Mouse (Mus musculus) forebrain, embryonic 12.5 days (tissue): ENCODE measurements around the gene Olig1. TPM values are rescaled to one million over a fixed set of nuclear protein-coding genes. Genes with fewer than 3 reads are reported as not detected.

Experiments used
- ATAC-seq: fragments of 200-750 bp; cut with Nextera tagmentation; 2 replicates; pipeline ENCODE4 v1.8.0; 2017; ENCODE audit warnings: moderate TSS enrichment; ENCODE audit not compliant: low FRiP score
- H3K27ac ChIP-seq: fragments of 300-500 bp; sonication (generic); 2 replicates; pipeline ENCODE4 v1.5.1; 2016; ENCODE audit warnings: mild to moderate bottlenecking
- H3K27me3 ChIP-seq: fragments of 300-500 bp; sonication (generic); 2 replicates; pipeline ENCODE4 v1.6.1; 2016; ENCODE audit warnings: mild to moderate bottlenecking
- H3K36me3 ChIP-seq: fragments of 300-500 bp; sonication (generic); replicated peaks from 2 replicates; pipeline ENCODE4 v1.6.1; 2016; ENCODE audit warnings: mild to moderate bottlenecking
- H3K4me1 ChIP-seq: fragments of 300-500 bp; sonication (generic); 2 replicates; pipeline ENCODE4 v1.6.1; 2016
- H3K4me2 ChIP-seq: fragments of 300-500 bp; sonication (generic); 2 replicates; pipeline ENCODE4 v1.6.1; 2016; ENCODE audit warnings: mild to moderate bottlenecking, moderate library complexity
- H3K4me3 ChIP-seq: fragments of 300-500 bp; sonication (generic); replicated peaks from 2 replicates; pipeline ENCODE4 v1.5.1; 2016; ENCODE audit warnings: mild to moderate bottlenecking
- H3K9ac ChIP-seq: fragments of 300-500 bp; sonication (generic); 2 replicates; pipeline ENCODE4 v1.6.1; 2016; ENCODE audit warnings: mild to moderate bottlenecking
- H3K9me3 ChIP-seq: fragments of 300-500 bp; sonication (generic); 2 replicates; pipeline ENCODE4 v1.6.1; 2016
- WGBS: fragments of 180-500 bp; shearing (Covaris S2); methylation state at CpG from one replicate; pipeline ENCODE4 v1.1.7; 2016; 5-methylcytosine and 5-hydroxymethylcytosine counted together
- polyA plus RNA-seq: library from polyadenylated mRNA; unstranded; fragments of >200 nt; fragmentation: Nextera tagmentation; extraction: Ambion mirVana; gene quantifications from 2 replicates; pipeline ENCODE4 v1.2.1, GENCODE M21; 2016

Olig1 gene
- polyA plus RNA-seq, 1 experiment from 2014 or later = 9.9 TPM

GRCm38 (mm10) chr16:91260861-91261260 is 8.7 kb upstream of the Olig1 start:
- Histone ChIP-seq H3K4me2 (no peak overlapping the region), H3K4me3 (no peak overlapping the region), H3K9me3 (no peaks in the 10 kb centered on the region), H3K36me3 (no peaks in the 10 kb centered on the region), H3K9ac (no peak overlapping the region), H3K27ac (no peak overlapping the region), H3K27me3 (peaks cover 98% of the 10 kb centered on the region), H3K4me1 (peaks cover 11% of the 10 kb centered on the region)
- WGBS = 94% methylated on average over 3 of the region's 3 CpGs
- no peak for ATAC-seq

- Histone ChIP-seq H3K27me3 (peaks cover 98% of the 10 kb centered on the region), H3K4me3 (no peak overlapping the region), H3K9me3 (no peaks in the 10 kb centered on the region), H3K4me1 (peaks cover 9% of the 10 kb centered on the region), H3K9ac (no peak overlapping the region), H3K27ac (no peak overlapping the region), H3K4me2 (no peak overlapping the region), H3K36me3 (no peaks in the 10 kb centered on the region)
- no peak for ATAC-seq
- WGBS = 24% methylated on average over 12 of the region's 12 CpGs
Observed at GRCm38 (mm10) chr16:91262467-91263220, 6.9 kb upstream of the Olig1 start.

GRCm38 (mm10) chr16:91265972-91266371 is 3.6 kb upstream of the Olig1 start:
- Histone ChIP-seq H3K9me3 (no peaks in the 10 kb centered on the region), H3K36me3 (no peaks in the 10 kb centered on the region), H3K27ac (no peak overlapping the region), H3K4me2 (no peak overlapping the region), H3K27me3 (peaks cover 98% of the 10 kb centered on the region), H3K4me1 (peaks cover 30% of the 10 kb centered on the region), H3K9ac (no peak overlapping the region), H3K4me3 (no peak overlapping the region)
- no peak for ATAC-seq
- WGBS = 83% methylated on average over 6 of the region's 6 CpGs

GRCm38 (mm10) chr16:91268724-91269452 is 684 bp upstream of the Olig1 start:
- WGBS = 7% methylated on average over 13 of the region's 13 CpGs

GRCm38 (mm10) chr16:91270212-91270971 is 820 bp downstream of the Olig1 start:
- Histone ChIP-seq H3K9ac (peak overlapping the region; percentile 51), H3K4me2 (peak overlapping the region; percentile 91), H3K9me3 (no peaks in the 10 kb centered on the region), H3K27ac (no peak overlapping the region), H3K4me3 (peak overlapping the region; percentile 48), H3K27me3 (peaks cover 100% of the 10 kb centered on the region), H3K4me1 (peaks cover 27% of the 10 kb centered on the region), H3K36me3 (no peaks in the 10 kb centered on the region)
- peak; percentile 44; the same call in 1 of the 2 replicates for ATAC-seq
- under 1% methylated on average over 63 of the region's 63 CpGs for WGBS

More at GRCm38 (mm10) chr16:91268724-91269452, 684 bp upstream of the Olig1 start:
- Histone ChIP-seq H3K9ac (no peak overlapping the region), H3K27ac (no peak overlapping the region), H3K27me3 (peaks cover 99% of the 10 kb centered on the region), H3K4me3 (peak overlapping the region; percentile 48), H3K9me3 (no peaks in the 10 kb centered on the region), H3K4me2 (peak overlapping the region; percentile 91), H3K36me3 (no peaks in the 10 kb centered on the region), H3K4me1 (peaks cover 27% of the 10 kb centered on the region)
- ATAC-seq = no peak

- Histone ChIP-seq H3K9ac (peak overlapping the region; percentile 9; the same call in 1 of the 2 replicates), H3K4me2 (peak overlapping the region; percentile 91), H3K9me3 (no peaks in the 10 kb centered on the region), H3K4me3 (peak overlapping the region; percentile 48), H3K4me1 (peaks cover 27% of the 10 kb centered on the region), H3K27ac (no peak overlapping the region), H3K36me3 (no peaks in the 10 kb centered on the region), H3K27me3 (peaks cover 100% of the 10 kb centered on the region)
- ATAC-seq = no peak
- WGBS = under 1% methylated on average over 29 of the region's 29 CpGs
Observed at GRCm38 (mm10) chr16:91270982-91271549, 1.5 kb downstream of the Olig1 start.

- peak overlapping the region; percentile 91 for H3K4me2 ChIP-seq
- no peaks in the 10 kb centered on the region for H3K9me3 ChIP-seq
- H3K27ac ChIP-seq = no peak overlapping the region
- H3K4me3 ChIP-seq = peak overlapping the region; percentile 48
- no peaks in the 10 kb centered on the region for H3K36me3 ChIP-seq
- 2% methylated on average over 20 of the region's 20 CpGs for WGBS
- peaks cover 100% of the 10 kb centered on the region for H3K27me3 ChIP-seq
- ATAC-seq = no peak
- H3K4me1 ChIP-seq = peaks cover 27% of the 10 kb centered on the region
- H3K9ac ChIP-seq = no peak overlapping the region
Observed at GRCm38 (mm10) chr16:91271634-91272033, 2.1 kb downstream of the Olig1 start.

- Histone ChIP-seq H3K27ac (no peak overlapping the region), H3K9me3 (no peaks in the 10 kb centered on the region), H3K4me3 (no peak overlapping the region), H3K9ac (no peak overlapping the region), H3K4me2 (no peak overlapping the region), H3K36me3 (no peaks in the 10 kb centered on the region), H3K4me1 (no peaks in the 10 kb centered on the region), H3K27me3 (peaks cover 80% of the 10 kb centered on the region)
- ATAC-seq = no peak
- WGBS = 59% methylated on average over 4 of the region's 4 CpGs
Observed at GRCm38 (mm10) chr16:91280516-91280915, 10.9 kb downstream of the Olig1 start.

GRCm38 (mm10) chr16:91292080-91292479 is 22.5 kb downstream of the Olig1 start:
- 46% methylated on average over 7 of the region's 7 CpGs for WGBS
- no peak overlapping the region for H3K4me3 ChIP-seq
- ATAC-seq = no peak
- no peak overlapping the region for H3K4me2 ChIP-seq
- H3K36me3 ChIP-seq = no peaks in the 10 kb centered on the region
- H3K9me3 ChIP-seq = no peaks in the 10 kb centered on the region
- peak overlapping the region; percentile 59; the same call in 1 of the 2 replicates for H3K27ac ChIP-seq
- peaks cover 75% of the 10 kb centered on the region for H3K27me3 ChIP-seq
- peaks cover 27% of the 10 kb centered on the region for H3K4me1 ChIP-seq
- H3K9ac ChIP-seq = no peak overlapping the region

GRCm38 (mm10) chr16:91292719-91293333 is 23.3 kb downstream of the Olig1 start:
- Histone ChIP-seq H3K27me3 (peaks cover 82% of the 10 kb centered on the region), H3K9ac (no peak overlapping the region), H3K4me3 (no peak overlapping the region), H3K36me3 (no peaks in the 10 kb centered on the region), H3K27ac (peak overlapping the region; percentile 59; the same call in 1 of the 2 replicates), H3K4me1 (peaks cover 31% of the 10 kb centered on the region), H3K4me2 (no peak overlapping the region), H3K9me3 (no peaks in the 10 kb centered on the region)
- ATAC-seq = peak; percentile 77
- 19% methylated on average over 11 of the region's 11 CpGs for WGBS

GRCm38 (mm10) chr16:91297726-91298125 is 28.2 kb downstream of the Olig1 start:
- peaks cover 93% of the 10 kb centered on the region for H3K27me3 ChIP-seq
- H3K4me3 ChIP-seq = no peak overlapping the region
- no peak overlapping the region for H3K9ac ChIP-seq
- no peaks in the 10 kb centered on the region for H3K36me3 ChIP-seq
- 57% methylated on average over 4 of the region's 4 CpGs for WGBS
- no peak overlapping the region for H3K27ac ChIP-seq
- H3K4me1 ChIP-seq = peaks cover 47% of the 10 kb centered on the region
- no peak overlapping the region for H3K4me2 ChIP-seq
- no peak for ATAC-seq
- H3K9me3 ChIP-seq = no peaks in the 10 kb centered on the region
